Comparison of ENCODE assay signal across 17 mouse cellular contexts in genomic region chr1:110977484-110977883, GRCm38 (mm10). TPM values are rescaled to one million over a fixed set of nuclear protein-coding genes. Genes with fewer than 3 reads are reported as not detected.
"Had no signal": no experiment of that assay in that cellular context is flagged by ENCODE, and none has a peak within 500 bp of the region (broad histone marks: within the 10 kb centered on the region; RNA-seq: fewer than 3 reads in every experiment).

Gene Cdh19 (minus strand): TSS chr1:110977584.

- H3K4me2 ChIP-seq: limb, embryonic 15.5 days; midbrain, embryonic 12.5 days; neural tube, embryonic 13.5 days had no signal

- H3K27ac ChIP-seq: limb, embryonic 15.5 days; liver, embryonic 14.5 days; midbrain, embryonic 12.5 days; neural tube, embryonic 13.5 days had no signal

- H3K9me3 ChIP-seq: limb, embryonic 15.5 days; midbrain, embryonic 12.5 days; neural tube, embryonic 13.5 days had no signal

- ATAC-seq: midbrain, embryonic 16.5 days had no signal

- H3K9ac ChIP-seq: limb, embryonic 15.5 days; liver, embryonic 14.5 days; midbrain, embryonic 12.5 days; neural tube, embryonic 13.5 days had no signal

- DNase-seq: kidney, adult 18-20 months; kidney, postnatal 10 days; kidney, postnatal 4 days; left cerebral cortex, postnatal 4 days; lung, adult 18-20 months; retina, postnatal 1 day; right cerebral cortex, postnatal 4 days; spleen, adult 18-20 months; thymus, adult 2 months; thymus, postnatal 36 days had no signal

- H3K27me3 ChIP-seq: limb, embryonic 15.5 days; midbrain, embryonic 12.5 days; neural tube, embryonic 13.5 days had no signal

- H3K4me1 ChIP-seq: limb, embryonic 15.5 days; midbrain, embryonic 12.5 days; neural tube, embryonic 13.5 days had no signal

- H3K4me3 ChIP-seq: limb, embryonic 15.5 days; midbrain, embryonic 12.5 days; neural tube, embryonic 13.5 days had no signal

- H3K36me3 ChIP-seq: limb, embryonic 15.5 days; midbrain, embryonic 12.5 days; neural tube, embryonic 13.5 days had no signal

RNA-seq across cellular contexts. Expression of gene Cdh19, which starts in this region (rescaled TPM):
- total RNA-seq: megakaryocyte-erythroid progenitor cell, adult 5-6 weeks had no signal
- polyA plus RNA-seq: kidney, embryonic 14.5 days; liver, embryonic 14.5 days had no signal
